Mouse (Mus musculus) bone marrow, adult 2 months (tissue): Measurements from ENCODE around the gene Lzic.

Source experiments
- CTCF ChIP-seq: fragments of 200-500 bp; IDR thresholded peaks from 2 replicates; pipeline ENCODE4 v1.5.1; 2011; ENCODE audit warnings: low read length, control low read depth; ENCODE audit not compliant: control insufficient read depth, insufficient read depth
- POLR2A ChIP-seq: fragments of 200-500 bp; IDR thresholded peaks from 2 replicates; pipeline ENCODE4 v1.6.1; 2011; ENCODE audit warnings: low read depth, mild to moderate bottlenecking, control low read depth, low read length, borderline replicate concordance; ENCODE audit not compliant: control insufficient read depth

- TF ChIP-seq CTCF (no peak), POLR2A (no peak)
Measured at GRCm38 (mm10) chr4:149527621-149528354, 42.8 kb downstream of the Lzic start.
